In the genomic region with DNA sequence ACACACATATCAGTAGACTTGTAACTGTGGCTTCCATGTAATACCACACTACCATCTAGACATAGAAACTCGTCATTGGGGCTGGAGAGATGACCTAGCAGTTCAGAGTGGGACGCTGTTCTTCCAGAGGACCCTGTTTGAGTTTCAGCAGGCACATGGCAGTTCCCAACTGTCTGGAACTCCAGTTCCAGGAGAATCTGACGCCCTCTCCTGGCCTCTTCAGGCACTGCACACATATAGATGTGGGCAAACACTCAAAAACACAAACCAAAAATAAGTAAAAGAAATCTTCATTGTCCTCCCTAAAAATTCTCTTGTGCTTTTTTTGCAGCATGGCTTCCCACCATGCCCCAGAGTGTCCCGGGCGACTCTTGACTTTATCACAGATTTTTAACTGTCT, we compare ENCODE assay signal across 13 mouse cellular contexts. TPM values are rescaled to one million over a fixed set of nuclear protein-coding genes. Genes with fewer than 3 reads are reported as not detected.
A peak's percentile ranks its signal among the peaks of the same experiment; 100 is the strongest.
DNase-seq lines count a peak whose midpoint lies in the region; ATAC-seq and TF ChIP-seq lines count a peak whose summit lies in the region.
"Had no signal": no experiment of that assay in that cellular context is flagged by ENCODE, and none has a peak within 500 bp of the region (broad histone marks: within the 10 kb centered on the region; RNA-seq: fewer than 3 reads in every experiment).

No protein-coding gene starts in this region.

- no peak overlapping the region for H3K9ac ChIP-seq in intestine, postnatal 0 days (ENCODE audit: low read depth, low read length)
- no peak overlapping the region for H3K9ac ChIP-seq in intestine, embryonic 16.5 days (ENCODE audit: low read depth, low read length)
- no peak overlapping the region for H3K9ac ChIP-seq in stomach, postnatal 0 days (ENCODE audit: low read length)
- H3K9ac ChIP-seq in hindbrain, embryonic 14.5 days: no peak overlapping the region
- H3K9ac ChIP-seq: embryonic facial prominence, embryonic 15.5 days; forebrain, embryonic 15.5 days had no signal

- H3K4me3 ChIP-seq in intestine, postnatal 0 days (ENCODE audit: low read depth, low read length): no peak overlapping the region
- no peak overlapping the region for H3K4me3 ChIP-seq in intestine, embryonic 16.5 days (ENCODE audit: low read length)
- no peak overlapping the region for H3K4me3 ChIP-seq in testis, adult 2 months (ENCODE audit: control insufficient read depth, low read depth, low read length)
- H3K4me3 ChIP-seq in stomach, postnatal 0 days (ENCODE audit: low read depth, low read length): no peak overlapping the region
- no peak overlapping the region for H3K4me3 ChIP-seq in hindbrain, embryonic 14.5 days (replicated peaks; ENCODE audit: low read length)
- H3K4me3 ChIP-seq: embryonic facial prominence, embryonic 15.5 days; forebrain, embryonic 15.5 days had no signal

- no peaks in the 10 kb centered on the region for H3K9me3 ChIP-seq in intestine, postnatal 0 days (ENCODE audit: control insufficient read depth)
- H3K9me3 ChIP-seq in intestine, embryonic 16.5 days (ENCODE audit: control insufficient read depth, low read length): no peaks in the 10 kb centered on the region
- H3K9me3 ChIP-seq in stomach, postnatal 0 days (ENCODE audit: control insufficient read depth, low read length): no peaks in the 10 kb centered on the region
- no peaks in the 10 kb centered on the region for H3K9me3 ChIP-seq in hindbrain, embryonic 14.5 days (ENCODE audit: control insufficient read depth, low read length)
- H3K9me3 ChIP-seq: embryonic facial prominence, embryonic 15.5 days; forebrain, embryonic 15.5 days had no signal

- H3K4me2 ChIP-seq in intestine, postnatal 0 days (replicated peaks; ENCODE audit: low read depth): no peak overlapping the region
- no peak overlapping the region for H3K4me2 ChIP-seq in intestine, embryonic 16.5 days (ENCODE audit: low read depth, low read length)
- no peak overlapping the region for H3K4me2 ChIP-seq in stomach, postnatal 0 days (replicated peaks; ENCODE audit: low read depth)
- H3K4me2 ChIP-seq in hindbrain, embryonic 14.5 days (replicated peaks): no peak overlapping the region
- H3K4me2 ChIP-seq: embryonic facial prominence, embryonic 15.5 days; forebrain, embryonic 15.5 days had no signal

- no peak for DNase-seq in testis, postnatal 14 days (ENCODE audit: low spot score)
- peak; percentile 18 for DNase-seq in WW6 (ENCODE audit: low read depth, low spot score)
- DNase-seq in stomach, postnatal 0 days (ENCODE audit: low spot score): no peak
- no peak for DNase-seq in hindbrain, embryonic 14.5 days (ENCODE audit: low spot score)
- DNase-seq: gastrocnemius, postnatal 25 days; layer of hippocampus, postnatal 36 days; lung, postnatal 4 days had no signal

- no peak for TF ChIP-seq EP300 in stomach, postnatal 0 days (optimal IDR thresholded peaks at IDR 0.05)

- no peaks in the 10 kb centered on the region for H3K36me3 ChIP-seq in intestine, postnatal 0 days (ENCODE audit: control insufficient read depth, insufficient read depth)
- H3K36me3 ChIP-seq in intestine, embryonic 16.5 days (ENCODE audit: control insufficient read depth, insufficient read depth, low read length): no peaks in the 10 kb centered on the region
- H3K36me3 ChIP-seq in testis, adult 2 months (ENCODE audit: control insufficient read depth, insufficient read depth, low read length): no peaks in the 10 kb centered on the region
- H3K36me3 ChIP-seq in stomach, postnatal 0 days (ENCODE audit: control insufficient read depth, insufficient read depth, low read length): no peaks in the 10 kb centered on the region
- H3K36me3 ChIP-seq in hindbrain, embryonic 14.5 days (replicated peaks; ENCODE audit: control insufficient read depth, insufficient read depth): no peaks in the 10 kb centered on the region
- H3K36me3 ChIP-seq: embryonic facial prominence, embryonic 15.5 days; forebrain, embryonic 15.5 days had no signal

- no peak for TF ChIP-seq POLR2A in testis, adult 2 months (IDR thresholded peaks at IDR 0.05; ENCODE audit: control insufficient read depth, low read depth, low read length)

- H3K27me3 ChIP-seq in intestine, postnatal 0 days (replicated peaks; ENCODE audit: control insufficient read depth, insufficient read depth, low read length): no peaks in the 10 kb centered on the region
- no peaks in the 10 kb centered on the region for H3K27me3 ChIP-seq in intestine, embryonic 16.5 days (replicated peaks; ENCODE audit: control insufficient read depth, insufficient read depth, low read length)
- no peaks in the 10 kb centered on the region for H3K27me3 ChIP-seq in testis, adult 2 months (ENCODE audit: control insufficient read depth, insufficient read depth, low read length)
- H3K27me3 ChIP-seq in stomach, postnatal 0 days (ENCODE audit: control insufficient read depth, insufficient read depth, low read length): no peaks in the 10 kb centered on the region
- no peaks in the 10 kb centered on the region for H3K27me3 ChIP-seq in hindbrain, embryonic 14.5 days (ENCODE audit: control insufficient read depth, insufficient read depth, low read length)
- H3K27me3 ChIP-seq: CH12.LX; embryonic facial prominence, embryonic 15.5 days; forebrain, embryonic 15.5 days had no signal

- TF ChIP-seq CTCF in intestine, postnatal 0 days (IDR thresholded peaks at IDR 0.05; ENCODE audit: low read depth): peak; percentile 44
- peak; percentile 23; the same call in 1 of the 2 replicates for TF ChIP-seq CTCF in testis, adult 2 months (IDR thresholded peaks at IDR 0.05; ENCODE audit: control insufficient read depth, insufficient read depth, insufficient replicate concordance, low read depth, low read length)
- TF ChIP-seq CTCF in stomach, postnatal 0 days (IDR thresholded peaks at IDR 0.05; ENCODE audit: low read depth): peak; percentile 47

- no peak for ATAC-seq in intestine, postnatal 0 days
- ATAC-seq in intestine, embryonic 16.5 days: no peak
- ATAC-seq in stomach, postnatal 0 days (ENCODE audit: low FRiP score, low TSS enrichment): no peak
- ATAC-seq in hindbrain, embryonic 14.5 days (ENCODE audit: low FRiP score): no peak
- ATAC-seq: forebrain, embryonic 15.5 days had no signal

- WGBS in intestine, postnatal 0 days: 78% methylated on average over 5 of the region's 5 CpGs
- WGBS in intestine, embryonic 16.5 days: 75% methylated on average over 5 of the region's 5 CpGs
- 80% methylated on average over 5 of the region's 5 CpGs for WGBS in stomach, postnatal 0 days
- WGBS in hindbrain, embryonic 14.5 days: 76% methylated on average over 5 of the region's 5 CpGs

- no peaks in the 10 kb centered on the region for H3K4me1 ChIP-seq in intestine, postnatal 0 days (replicated peaks; ENCODE audit: control insufficient read depth, insufficient read depth, low read length)
- peaks cover 3% of the 10 kb centered on the region; the same call in 1 of the 2 replicates for H3K4me1 ChIP-seq in intestine, embryonic 16.5 days (ENCODE audit: control insufficient read depth, insufficient read depth, low read length)
- H3K4me1 ChIP-seq in testis, adult 2 months (ENCODE audit: control insufficient read depth, insufficient read depth, low read length): peaks cover 13% of the 10 kb centered on the region
- no peaks in the 10 kb centered on the region for H3K4me1 ChIP-seq in stomach, postnatal 0 days (replicated peaks; ENCODE audit: control insufficient read depth, insufficient read depth)
- 0 out of 2 replicates have a peak, but pooled peaks cover 4% of the 10 kb centered on the region for H3K4me1 ChIP-seq in hindbrain, embryonic 14.5 days (replicated peaks; ENCODE audit: control insufficient read depth, insufficient read depth, low read length)

- H3K27ac ChIP-seq in intestine, postnatal 0 days (ENCODE audit: low read depth, low read length): no peak overlapping the region
- no peak overlapping the region for H3K27ac ChIP-seq in intestine, embryonic 16.5 days (ENCODE audit: low read length)
- H3K27ac ChIP-seq in testis, adult 2 months (ENCODE audit: control insufficient read depth, insufficient read depth, low read depth, low read length): no peak overlapping the region
- no peak overlapping the region for H3K27ac ChIP-seq in stomach, postnatal 0 days (replicated peaks)
- H3K27ac ChIP-seq in hindbrain, embryonic 14.5 days: no peak overlapping the region
- H3K27ac ChIP-seq: embryonic facial prominence, embryonic 15.5 days; forebrain, embryonic 15.5 days had no signal

RNA-seq across cellular contexts. Expression of gene Otoa, which starts 7.3 kb away (rescaled TPM):
- polyA plus RNA-seq in intestine, postnatal 0 days (2015; fragmentation: Nextera tagmentation; extraction: Ambion mirVana): 0.10 and 0.17 TPM in 2 replicates
- polyA plus RNA-seq in intestine, embryonic 16.5 days (2015; fragmentation: Nextera tagmentation; extraction: Ambion mirVana): 0.06 TPM in 2 replicates
- 0.23 and 0.32 TPM in 2 replicates for polyA plus RNA-seq in testis, adult 2 months (2012; rRNA removed)
- 0.05 and 0.11 TPM in 2 replicates for polyA plus RNA-seq in stomach, postnatal 0 days (2015; fragmentation: Nextera tagmentation; extraction: Ambion mirVana)
- polyA plus RNA-seq in hindbrain, embryonic 14.5 days (2014; fragmentation: Nextera tagmentation; extraction: Ambion mirVana): 0.07 and 0.20 TPM in 2 replicates
- polyA plus RNA-seq: forebrain, embryonic 15.5 days had no signal

RNA-seq across cellular contexts. Expression of gene Igsf6, which starts 14.4 kb away (rescaled TPM):
- 1.3 and 1.8 TPM in 2 replicates for polyA plus RNA-seq in intestine, postnatal 0 days (2015; fragmentation: Nextera tagmentation; extraction: Ambion mirVana)
- polyA plus RNA-seq in intestine, embryonic 16.5 days (2015; fragmentation: Nextera tagmentation; extraction: Ambion mirVana): 2.6 and 2.7 TPM in 2 replicates
- 0.06 and 0.13 TPM in 2 replicates for polyA plus RNA-seq in testis, adult 2 months (2012; rRNA removed)
- 1.8 TPM in 2 replicates for polyA plus RNA-seq in stomach, postnatal 0 days (2015; fragmentation: Nextera tagmentation; extraction: Ambion mirVana)
- polyA plus RNA-seq in hindbrain, embryonic 14.5 days (2014; fragmentation: Nextera tagmentation; extraction: Ambion mirVana): 0.82 and 1.5 TPM in 2 replicates

RNA-seq across cellular contexts. Expression of gene Mettl9, which starts 54.5 kb away (rescaled TPM):
- 85.4 and 89.4 TPM in 2 replicates for polyA plus RNA-seq in intestine, postnatal 0 days (2015; fragmentation: Nextera tagmentation; extraction: Ambion mirVana)
- 121 and 123 TPM in 2 replicates for polyA plus RNA-seq in intestine, embryonic 16.5 days (2015; fragmentation: Nextera tagmentation; extraction: Ambion mirVana)
- polyA plus RNA-seq in testis, adult 2 months (2012; rRNA removed): 9.1 and 9.8 TPM in 2 replicates
- 82.1 and 85.2 TPM in 2 replicates for polyA plus RNA-seq in stomach, postnatal 0 days (2015; fragmentation: Nextera tagmentation; extraction: Ambion mirVana)
- 203 and 209 TPM in 2 replicates for polyA plus RNA-seq in hindbrain, embryonic 14.5 days (2014; fragmentation: Nextera tagmentation; extraction: Ambion mirVana)
